Mouse (Mus musculus) kidney, adult 2 months (tissue): ENCODE results near the gene Slc27a2.

Experiments used
- CTCF ChIP-seq: fragments of 200-500 bp; conservative IDR thresholded peaks from 2 replicates; pipeline ENCODE4 v1.5.1; 2011; ENCODE audit warnings: low read depth, mild to moderate bottlenecking, control low read depth, low read length, moderate library complexity, mixed read lengths; ENCODE audit not compliant: insufficient read depth, insufficient read length
- POLR2A ChIP-seq: fragments of 200-500 bp; IDR thresholded peaks from one replicate; pipeline ENCODE4 v1.6.1; 2011; ENCODE audit warnings: low read depth, low read length, control low read depth

DNA sequence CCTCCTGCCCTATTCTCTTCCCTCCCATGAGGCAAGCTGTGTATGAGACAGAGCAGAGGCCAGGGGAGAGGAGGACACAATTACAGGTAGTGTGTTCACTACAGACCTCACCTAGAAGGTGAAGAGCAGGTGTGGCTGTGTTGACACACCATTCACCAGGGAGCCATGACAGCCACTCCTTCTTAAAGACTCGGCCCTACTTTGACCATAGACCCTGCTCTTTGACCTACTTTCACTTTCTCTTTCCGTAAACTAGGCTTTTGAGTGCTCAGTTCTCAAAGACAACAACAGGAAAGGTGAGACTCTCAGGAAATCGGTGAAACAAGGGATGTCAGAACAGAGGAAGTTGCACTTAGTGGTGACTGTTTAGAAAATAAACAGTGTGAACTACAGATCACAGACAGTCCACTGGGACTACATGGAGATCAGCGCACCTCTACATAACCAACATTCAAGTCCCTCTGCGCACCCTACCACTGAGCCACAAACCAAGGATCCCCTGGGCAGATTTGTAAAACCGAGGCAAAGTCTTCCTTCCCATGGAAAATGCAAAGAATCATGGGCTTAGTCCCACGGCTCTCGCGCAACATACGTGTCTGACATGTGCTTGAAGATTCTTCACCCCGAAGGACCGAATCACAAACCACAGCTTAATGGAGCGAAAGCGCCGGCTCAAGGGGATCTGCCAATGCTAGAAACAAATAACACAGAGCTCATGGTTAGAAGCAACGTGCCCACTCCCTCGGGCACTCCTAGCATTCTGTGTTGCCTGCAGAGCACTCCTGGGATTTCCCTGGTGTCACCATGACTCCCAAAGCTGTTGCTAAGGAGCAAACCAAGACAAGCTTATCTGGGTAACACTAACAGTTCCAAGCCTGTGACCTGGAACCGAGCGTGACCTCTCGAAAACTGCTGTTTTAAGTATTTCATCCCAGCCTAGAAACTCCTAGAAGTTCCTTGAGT, 45.4 kb downstream of the Slc27a2 start:
- TF ChIP-seq CTCF (no peak), POLR2A (no peak)
